Mouse (Mus musculus) ES-Bruce4 (cell line): Measurements from ENCODE around the gene Itih5. TPM values are rescaled to one million over a fixed set of nuclear protein-coding genes. Genes with fewer than 3 reads are reported as not detected.

Experiments
- H3K27ac ChIP-seq: 2 replicates; pipeline ENCODE4 v1.5.1; 2012; ENCODE audit warnings: low read length, inconsistent platforms; ENCODE audit not compliant: insufficient read depth
- H3K27me3 ChIP-seq: 2 replicates; pipeline ENCODE4 v1.6.1; 2012; ENCODE audit warnings: mild to moderate bottlenecking, low read length, inconsistent platforms; ENCODE audit not compliant: control insufficient read depth, poor library complexity, insufficient read depth, severe bottlenecking
- H3K36me3 ChIP-seq: 2 replicates; pipeline ENCODE4 v1.6.1; 2012; ENCODE audit warnings: inconsistent platforms, mild to moderate bottlenecking, low read length, moderate library complexity; ENCODE audit not compliant: control insufficient read depth, poor library complexity, insufficient read depth, severe bottlenecking
- H3K4me1 ChIP-seq: one replicate; pipeline ENCODE4 v1.8.1; 2011; ENCODE audit warnings: low read length; ENCODE audit not compliant: control insufficient read depth, insufficient read depth
- H3K4me3 ChIP-seq: 2 replicates; pipeline ENCODE4 v1.5.1; 2011; ENCODE audit warnings: low read depth, mild to moderate bottlenecking, low read length
- H3K9ac ChIP-seq: 2 replicates; pipeline ENCODE4 v1.6.1; 2012; ENCODE audit warnings: low read depth, mild to moderate bottlenecking, inconsistent platforms; ENCODE audit not compliant: poor library complexity, severe bottlenecking
- H3K9me3 ChIP-seq: replicated peaks from 2 replicates; pipeline ENCODE4 v1.6.1; 2012; ENCODE audit warnings: mild to moderate bottlenecking, low read length, inconsistent platforms; ENCODE audit not compliant: control insufficient read depth, poor library complexity, insufficient read depth, severe bottlenecking
- CTCF ChIP-seq: IDR thresholded peaks from one replicate; pipeline ENCODE4 v1.8.1; 2011; ENCODE audit warnings: low read depth, low read length
- EP300 ChIP-seq: IDR thresholded peaks from 2 replicates; pipeline ENCODE4 v1.6.1; 2011; ENCODE audit warnings: low read depth, low read length; ENCODE audit not compliant: insufficient read depth
- POLR2A ChIP-seq: IDR thresholded peaks from one replicate; pipeline ENCODE4 v1.8.1; 2011; ENCODE audit warnings: low read length; ENCODE audit not compliant: insufficient read depth
- polyA plus RNA-seq: library from polyadenylated mRNA; stranded (reverse); fragments of >200 nt; gene quantifications from 2 replicates; pipeline ENCODE4 v1.2.4, GENCODE M21; 2011; ENCODE audit warnings: low read depth; ENCODE audit not compliant: missing spikeins, insufficient read depth, insufficient read length

Itih5 gene
- polyA plus RNA-seq, 1 experiment: 0.90 TPM

DNA sequence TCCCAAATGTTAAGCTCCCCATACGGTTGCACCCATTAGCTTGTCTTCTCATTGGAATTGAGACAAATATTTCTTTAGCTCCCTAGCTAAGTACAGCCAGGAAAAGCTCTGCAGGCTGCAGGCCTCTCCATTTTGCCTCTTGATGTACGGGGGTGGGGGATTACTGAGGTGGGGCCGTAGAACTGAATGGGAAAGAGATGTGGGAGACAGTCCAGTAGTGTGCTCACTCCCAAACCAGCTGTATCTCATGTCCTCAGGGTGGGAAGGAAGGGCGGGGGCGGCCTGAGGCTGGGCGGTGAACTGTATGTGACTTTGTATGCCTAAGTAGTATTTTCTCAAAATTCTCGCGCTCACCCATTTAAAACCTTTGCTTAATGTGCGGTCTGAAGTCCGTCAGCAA, 3.8 kb downstream of the Itih5 start:
- no peak for TF ChIP-seq POLR2A
- Histone ChIP-seq H3K9ac (no peak overlapping the region), H3K9me3 (no peaks in the 10 kb centered on the region), H3K4me3 (no peak overlapping the region), H3K36me3 (no peaks in the 10 kb centered on the region), H3K4me1 (no peaks in the 10 kb centered on the region), H3K27me3 (no peaks in the 10 kb centered on the region), H3K27ac (no peak overlapping the region)

DNA sequence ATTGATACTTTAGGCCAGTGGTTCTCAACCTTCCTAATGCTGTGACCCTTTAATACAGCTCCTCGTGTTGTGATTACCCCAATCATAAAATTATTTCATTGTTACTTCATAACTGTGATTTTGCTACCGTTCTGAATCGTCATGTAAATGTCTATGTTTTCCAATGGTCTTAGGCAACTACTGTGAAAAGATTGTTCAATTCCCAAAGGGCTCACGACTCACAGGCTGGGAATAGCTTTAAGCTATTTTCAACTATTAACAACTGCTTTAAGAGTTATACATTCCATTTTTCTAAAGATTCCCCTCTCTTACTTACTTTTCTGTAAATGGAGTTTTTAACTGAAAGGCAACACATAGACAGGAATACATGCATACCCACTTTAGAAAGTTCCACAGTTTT, 8.6 kb downstream of the Itih5 start:
- H3K36me3 ChIP-seq: no peaks in the 10 kb centered on the region
- no peak for TF ChIP-seq CTCF
- no peaks in the 10 kb centered on the region for H3K4me1 ChIP-seq
- no peaks in the 10 kb centered on the region for H3K9me3 ChIP-seq
- no peak overlapping the region for H3K9ac ChIP-seq
- H3K27me3 ChIP-seq: no peaks in the 10 kb centered on the region
- H3K27ac ChIP-seq: no peak overlapping the region
- H3K4me3 ChIP-seq: no peak overlapping the region

DNA sequence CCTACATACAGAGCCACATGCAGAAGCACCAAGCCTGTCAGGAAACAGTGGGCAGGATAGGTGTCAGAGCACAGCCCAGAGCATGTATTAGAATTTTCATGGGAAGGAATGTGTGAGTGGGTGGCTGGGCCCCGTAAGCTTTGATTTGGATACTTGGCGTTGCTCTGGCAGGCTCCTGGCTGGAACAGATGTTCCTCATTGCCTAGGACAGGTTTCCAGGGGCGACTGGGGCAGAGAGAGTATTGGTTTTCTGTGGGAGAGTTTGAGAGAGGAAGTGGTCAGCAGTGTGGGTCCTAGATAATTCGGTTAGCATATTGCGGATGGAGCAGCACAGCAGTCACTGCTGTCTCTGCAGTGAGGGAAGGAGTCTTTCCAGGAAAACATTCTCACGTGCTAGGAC, 13.3 kb downstream of the Itih5 start:
- TF ChIP-seq POLR2A (no peak), EP300 (no peak), CTCF (no peak)
- Histone ChIP-seq H3K4me3 (no peak overlapping the region), H3K27me3 (no peaks in the 10 kb centered on the region), H3K4me1 (no peaks in the 10 kb centered on the region), H3K36me3 (no peaks in the 10 kb centered on the region), H3K27ac (no peak overlapping the region), H3K9ac (no peak overlapping the region), H3K9me3 (no peaks in the 10 kb centered on the region)

DNA sequence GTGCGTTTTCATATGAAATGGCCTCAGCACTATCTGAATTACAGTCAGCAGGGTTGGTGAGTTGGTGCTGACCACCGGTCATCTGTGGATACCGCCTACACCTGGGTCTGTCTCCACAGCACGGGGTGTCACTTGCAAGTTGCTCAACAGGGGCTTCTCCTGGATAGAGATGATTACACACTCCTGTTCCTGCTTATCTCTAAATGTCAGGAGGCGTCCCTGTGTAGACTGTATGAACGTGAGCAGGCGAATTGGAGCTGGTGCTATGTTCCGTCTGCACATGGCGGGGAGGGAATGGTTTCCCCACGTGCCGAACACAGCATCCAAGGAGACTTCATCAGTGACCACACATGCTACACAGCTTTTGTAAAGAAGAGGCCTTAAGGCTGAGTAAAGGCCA, 13.9 kb downstream of the Itih5 start:
- Histone ChIP-seq H3K27ac (no peak overlapping the region), H3K9me3 (no peaks in the 10 kb centered on the region), H3K4me1 (no peaks in the 10 kb centered on the region), H3K27me3 (no peaks in the 10 kb centered on the region), H3K4me3 (no peak overlapping the region), H3K9ac (no peak overlapping the region), H3K36me3 (no peaks in the 10 kb centered on the region)
- TF ChIP-seq POLR2A (no peak), CTCF (no peak), EP300 (no peak)

DNA sequence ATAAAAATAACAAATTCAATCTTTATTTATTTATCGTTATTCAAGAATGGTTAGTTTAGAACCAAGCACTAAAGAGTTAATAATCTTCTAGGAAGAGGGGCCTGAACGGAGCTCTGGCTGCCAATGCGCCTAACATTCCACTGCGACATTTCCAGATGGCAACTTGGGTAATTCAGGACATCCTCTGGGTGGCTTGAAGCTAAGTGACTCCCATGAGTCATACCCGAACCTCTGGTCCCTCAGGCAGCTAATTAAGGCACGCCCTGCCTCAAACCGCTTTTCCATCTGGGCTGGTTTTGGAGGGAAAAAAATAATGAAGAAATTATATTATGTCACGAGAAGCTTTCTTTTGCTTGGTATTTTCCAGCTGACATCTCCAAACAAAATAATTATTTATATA, 14.6 kb downstream of the Itih5 start:
- Histone ChIP-seq H3K4me1 (no peaks in the 10 kb centered on the region), H3K9ac (no peak overlapping the region), H3K27me3 (no peaks in the 10 kb centered on the region), H3K36me3 (no peaks in the 10 kb centered on the region), H3K4me3 (no peak overlapping the region), H3K9me3 (no peaks in the 10 kb centered on the region), H3K27ac (no peak overlapping the region)
- TF ChIP-seq CTCF (no peak), EP300 (no peak), POLR2A (no peak)

DNA sequence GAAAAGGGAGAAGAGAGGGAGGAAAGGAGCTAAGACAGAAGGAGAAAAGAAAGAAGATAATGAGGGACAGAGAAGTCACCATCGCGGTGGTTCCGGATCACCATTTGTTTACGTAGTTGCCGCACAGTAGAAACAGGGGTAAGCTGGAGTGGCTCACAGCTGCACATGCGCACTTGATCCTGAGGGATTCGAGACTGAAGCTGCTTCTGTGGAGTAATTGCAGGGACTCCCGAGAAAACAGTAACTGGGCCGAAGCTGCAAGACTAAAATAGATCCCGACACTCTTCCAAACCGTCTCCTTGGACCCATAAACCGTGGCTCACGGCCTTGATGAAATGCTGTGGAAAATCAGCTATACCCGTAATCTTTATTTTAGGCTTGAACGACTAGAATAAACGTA, 16.6 kb downstream of the Itih5 start:
- no peak overlapping the region for H3K4me3 ChIP-seq
- no peak overlapping the region for H3K27ac ChIP-seq
- H3K9me3 ChIP-seq: no peaks in the 10 kb centered on the region
- no peaks in the 10 kb centered on the region for H3K4me1 ChIP-seq
- H3K9ac ChIP-seq: no peak overlapping the region
- H3K36me3 ChIP-seq: no peaks in the 10 kb centered on the region
- TF ChIP-seq CTCF (no peak), POLR2A (no peak), EP300 (no peak)
- no peaks in the 10 kb centered on the region for H3K27me3 ChIP-seq

DNA sequence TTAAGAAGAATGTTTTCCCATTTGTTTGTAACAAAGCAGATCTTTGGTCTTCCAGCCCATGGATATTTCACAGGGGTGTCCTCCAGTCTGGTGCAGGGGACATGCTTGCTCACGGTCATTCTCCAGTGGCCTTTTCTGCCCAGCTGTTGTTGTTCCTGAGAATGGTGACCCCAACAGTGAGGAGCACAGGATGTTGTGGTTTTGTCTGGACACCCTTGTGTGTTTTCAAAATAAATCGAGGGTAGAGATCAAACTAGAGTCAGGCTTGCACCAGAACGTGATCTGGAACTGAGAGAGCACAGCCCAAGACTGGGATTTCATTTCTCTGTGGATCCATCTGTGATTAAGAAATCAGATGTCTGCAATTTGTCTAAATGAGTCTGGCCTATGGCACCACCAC, 40.2 kb downstream of the Itih5 start:
- TF ChIP-seq EP300 (no peak), CTCF (no peak), POLR2A (no peak)
- Histone ChIP-seq H3K9ac (no peak overlapping the region), H3K9me3 (no peaks in the 10 kb centered on the region; the same call in 1 of the 2 replicates), H3K36me3 (no peaks in the 10 kb centered on the region), H3K4me3 (no peak overlapping the region), H3K4me1 (no peaks in the 10 kb centered on the region), H3K27ac (no peak overlapping the region), H3K27me3 (no peaks in the 10 kb centered on the region)
